Mouse (Mus musculus) G1E (cell line): ENCODE results near the gene Dab1. TPM values are rescaled to one million over a fixed set of nuclear protein-coding genes. Genes with fewer than 3 reads are reported as not detected.

ENCODE experiments used
- ATAC-seq: 2 replicates; pipeline ENCODE4 v1.8.0; 2016; ENCODE audit warnings: mild to moderate bottlenecking; ENCODE audit not compliant: insufficient number of reproducible peaks, poor library complexity, low FRiP score, severe bottlenecking; ENCODE audit errors: extremely low read depth
- DNase-seq: peaks from one replicate; pipeline ENCODE4 v3.0.0; 2012; ENCODE audit warnings: low spot score
- H3K27me3 ChIP-seq: 2 replicates; pipeline ENCODE4 v1.6.1; 2012; ENCODE audit warnings: mild to moderate bottlenecking, low read length, inconsistent platforms; ENCODE audit not compliant: insufficient read depth
- H3K36me3 ChIP-seq: replicated peaks from 2 replicates; pipeline ENCODE3; 2012; ENCODE audit warnings: mild to moderate bottlenecking, inconsistent platforms
- H3K4me1 ChIP-seq: 2 replicates; pipeline ENCODE4 v1.6.1; 2012; ENCODE audit warnings: low read depth, low read length, inconsistent platforms, mixed read lengths; ENCODE audit not compliant: insufficient read depth
- H3K4me3 ChIP-seq: 2 replicates; pipeline ENCODE4 v1.5.1; 2012; ENCODE audit warnings: low read depth, mild to moderate bottlenecking, inconsistent platforms, low read length, moderate library complexity, mixed read lengths
- H3K9me3 ChIP-seq: replicated peaks from 2 replicates; pipeline ENCODE4 v1.6.1; 2012; ENCODE audit warnings: inconsistent platforms
- CTCF ChIP-seq: IDR thresholded peaks from 2 replicates; pipeline ENCODE4 v1.5.1; 2012; ENCODE audit warnings: low read depth, low read length, inconsistent platforms, mixed read lengths
- GATA1 ChIP-seq: IDR thresholded peaks from 2 replicates; pipeline ENCODE4 v1.6.1; 2012; ENCODE audit warnings: borderline replicate concordance, low read length, inconsistent platforms, mixed read lengths
- GATA2 ChIP-seq: IDR thresholded peaks from 2 replicates; pipeline ENCODE4 v1.6.1; 2012; ENCODE audit warnings: low read depth, low read length, inconsistent platforms, borderline replicate concordance
- POLR2AphosphoS5 ChIP-seq: IDR thresholded peaks from 2 replicates; pipeline ENCODE4 v1.6.1; 2012; ENCODE audit warnings: low read depth, low read length, inconsistent platforms; ENCODE audit not compliant: insufficient replicate concordance
- TAL1 ChIP-seq: conservative IDR thresholded peaks from 2 replicates; pipeline ENCODE4 v1.6.1; 2012; ENCODE audit warnings: low read depth, low read length, inconsistent platforms, mixed read lengths
- polyA plus RNA-seq: library from polyadenylated mRNA; stranded (reverse); fragments of >175 nt; gene quantifications from 2 replicates; pipeline ENCODE4 v1.2.3, GENCODE M21; 2012
- total RNA-seq, 2 experiments: library from RNA; stranded (forward) in 1 of 2; stranded (reverse) in 1 of 2; fragments of 200-1000 nt in 1 of 2; fragments of >200 nt in 1 of 2; fragmentation: Nextera tagmentation in 1 of 2; gene quantifications; 2 replicates each; pipeline ENCODE4 v1.2.3; 2014 to 2017

The Dab1 gene
- total and polyA plus RNA-seq, 3 experiments, result 0.16 TPM; not detected in 2

DNA sequence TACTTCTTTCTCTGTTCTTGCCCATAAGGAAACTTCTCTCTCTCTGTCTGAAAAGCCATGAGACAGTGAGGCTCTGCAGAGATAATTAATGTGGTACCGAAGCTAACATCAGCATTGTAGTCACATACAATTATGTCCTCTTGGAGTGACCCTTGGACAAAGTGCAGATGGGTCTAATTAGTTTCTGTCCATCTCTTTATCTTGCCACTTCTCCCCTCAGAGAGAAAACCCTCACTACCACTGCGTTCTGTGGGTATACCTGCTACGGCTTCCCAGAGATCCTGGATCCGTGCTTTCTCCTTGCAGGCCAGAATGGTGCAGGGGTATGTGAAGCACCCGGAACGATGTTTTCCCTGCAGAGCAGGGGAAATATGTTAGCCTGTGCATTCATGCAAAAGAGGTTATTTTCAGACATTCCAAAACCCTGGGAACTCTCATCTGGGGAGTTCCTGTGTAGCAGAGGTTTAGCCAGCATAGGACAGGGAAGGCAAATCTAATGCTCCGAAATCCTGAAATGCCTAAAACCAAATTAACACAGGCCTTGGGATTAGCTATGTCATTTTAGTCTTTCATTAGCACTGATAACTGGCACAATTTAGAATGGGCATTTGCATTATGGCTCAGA lies 812.2 kb downstream of the Dab1 start:
- no peak for ATAC-seq
- TF ChIP-seq CTCF, result no peak
- TF ChIP-seq POLR2AphosphoS5, result no peak
- no peak for TF ChIP-seq GATA2
- no peak for TF ChIP-seq TAL1
- no peak for TF ChIP-seq GATA1
- Histone ChIP-seq H3K27me3 (no peaks in the 10 kb centered on the region), H3K4me1 (no peaks in the 10 kb centered on the region), H3K4me3 (no peak overlapping the region), H3K9me3 (peaks cover 64% of the 10 kb centered on the region), H3K36me3 (no peaks in the 10 kb centered on the region)
- no peak for DNase-seq

DNA sequence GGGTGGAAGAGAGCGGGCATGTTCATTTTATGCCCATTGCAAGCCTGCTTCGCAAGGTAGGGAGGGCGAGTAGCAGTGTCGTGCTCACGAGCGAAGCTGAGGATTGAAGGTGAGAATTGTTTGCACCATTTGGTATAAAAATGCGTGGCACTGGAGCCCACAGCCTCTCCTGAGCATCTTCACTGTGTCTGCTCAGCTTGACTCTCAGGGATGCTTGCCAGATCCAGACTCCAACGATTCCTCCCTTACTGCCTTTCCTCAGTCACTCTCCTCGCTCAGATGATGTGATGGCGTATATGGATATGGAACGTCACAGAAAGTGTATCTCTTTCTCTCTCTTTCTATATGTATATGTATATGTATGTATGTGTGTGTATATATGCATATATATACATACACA lies 813.0 kb downstream of the Dab1 start:
- no peak for DNase-seq
- H3K4me1 ChIP-seq, result no peaks in the 10 kb centered on the region
- TF ChIP-seq GATA2 (no peak), CTCF (no peak), POLR2AphosphoS5 (no peak), GATA1 (no peak), TAL1 (no peak)
- no peaks in the 10 kb centered on the region for H3K36me3 ChIP-seq
- H3K9me3 ChIP-seq, result peaks cover 66% of the 10 kb centered on the region
- no peaks in the 10 kb centered on the region for H3K27me3 ChIP-seq
- H3K4me3 ChIP-seq, result no peak overlapping the region
- no peak for ATAC-seq

DNA sequence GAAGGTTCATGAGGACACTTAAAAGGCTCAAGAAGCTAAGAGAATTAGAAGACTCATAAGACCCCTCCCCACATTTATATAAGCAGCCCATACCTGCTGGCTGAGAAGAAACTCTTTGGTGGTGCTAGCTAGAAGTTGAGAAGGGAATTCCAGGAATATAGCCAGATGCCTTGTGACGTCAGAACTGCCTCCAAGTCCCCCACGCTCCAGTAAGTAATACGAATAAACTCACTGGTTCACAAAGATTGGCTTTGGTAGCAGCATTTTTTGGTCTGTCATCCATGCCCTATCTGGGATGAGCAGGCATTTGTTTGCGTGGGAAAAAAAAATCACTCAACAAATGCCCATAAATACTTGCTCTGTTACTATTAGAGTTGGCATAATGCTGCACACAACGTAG lies 816.6 kb downstream of the Dab1 start:
- H3K4me3 ChIP-seq, result no peak overlapping the region
- no peak for DNase-seq
- TF ChIP-seq CTCF, result no peak
- no peak for TF ChIP-seq GATA2
- TF ChIP-seq POLR2AphosphoS5, result no peak
- no peak for TF ChIP-seq GATA1
- TF ChIP-seq TAL1, result no peak
- ATAC-seq, result no peak
- H3K27me3 ChIP-seq, result no peaks in the 10 kb centered on the region
- peaks cover 67% of the 10 kb centered on the region for H3K9me3 ChIP-seq
- no peaks in the 10 kb centered on the region for H3K4me1 ChIP-seq
- no peaks in the 10 kb centered on the region for H3K36me3 ChIP-seq

DNA sequence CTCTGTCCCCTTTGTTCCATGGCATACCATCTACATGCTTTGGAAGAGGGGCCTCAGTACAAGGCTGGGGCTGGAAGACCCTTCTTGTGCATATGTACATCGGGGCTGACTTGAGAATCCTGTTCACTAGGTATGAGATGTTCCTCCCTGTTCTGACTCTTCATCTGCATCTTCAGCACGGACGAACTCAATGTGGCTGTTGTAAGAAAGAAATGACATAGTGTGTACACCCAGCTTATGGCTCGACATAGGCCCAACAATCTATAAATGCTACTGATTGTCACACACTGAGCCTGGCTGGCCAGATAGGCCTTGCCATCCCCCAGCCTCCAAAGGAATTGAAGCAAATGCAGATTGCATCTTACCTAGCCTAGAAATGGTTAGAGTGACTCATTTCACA lies 817.3 kb downstream of the Dab1 start:
- DNase-seq, result no peak

DNA sequence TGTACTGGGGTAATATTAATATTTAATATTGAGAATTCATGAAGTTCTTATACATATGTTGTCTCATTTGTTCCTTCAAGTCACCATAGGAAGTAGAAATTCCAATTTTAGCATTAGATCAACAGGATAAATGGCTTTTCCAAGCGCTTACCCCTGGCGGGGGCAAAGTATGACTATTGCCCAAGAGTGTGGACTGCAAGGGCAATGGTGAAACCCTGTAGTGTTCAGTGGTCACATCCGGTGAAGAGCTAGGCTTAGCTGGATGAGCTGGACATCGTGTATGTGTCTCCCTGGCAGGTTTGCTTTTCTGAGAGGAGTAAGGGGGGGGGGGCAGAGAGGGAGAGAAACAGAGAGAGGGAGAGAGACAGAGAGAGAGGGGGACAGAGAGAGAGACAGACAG lies 819.6 kb downstream of the Dab1 start:
- H3K27me3 ChIP-seq, result no peaks in the 10 kb centered on the region
- peaks cover 60% of the 10 kb centered on the region for H3K9me3 ChIP-seq
- H3K4me1 ChIP-seq, result no peaks in the 10 kb centered on the region
- no peaks in the 10 kb centered on the region for H3K36me3 ChIP-seq
- TF ChIP-seq POLR2AphosphoS5 (no peak), CTCF (no peak), GATA2 (no peak), TAL1 (no peak), GATA1 (no peak)
- no peak for DNase-seq
- no peak for ATAC-seq
- H3K4me3 ChIP-seq, result no peak overlapping the region

More for the DNA sequence above, 817.3 kb downstream of the Dab1 start:
- Histone ChIP-seq H3K4me3 (no peak overlapping the region), H3K36me3 (no peaks in the 10 kb centered on the region), H3K4me1 (no peaks in the 10 kb centered on the region), H3K9me3 (peaks cover 63% of the 10 kb centered on the region), H3K27me3 (no peaks in the 10 kb centered on the region)
- no peak for TF ChIP-seq POLR2AphosphoS5
- no peak for TF ChIP-seq GATA2
- TF ChIP-seq CTCF, result no peak
- TF ChIP-seq TAL1, result no peak
- no peak for TF ChIP-seq GATA1
- no peak for ATAC-seq

DNA sequence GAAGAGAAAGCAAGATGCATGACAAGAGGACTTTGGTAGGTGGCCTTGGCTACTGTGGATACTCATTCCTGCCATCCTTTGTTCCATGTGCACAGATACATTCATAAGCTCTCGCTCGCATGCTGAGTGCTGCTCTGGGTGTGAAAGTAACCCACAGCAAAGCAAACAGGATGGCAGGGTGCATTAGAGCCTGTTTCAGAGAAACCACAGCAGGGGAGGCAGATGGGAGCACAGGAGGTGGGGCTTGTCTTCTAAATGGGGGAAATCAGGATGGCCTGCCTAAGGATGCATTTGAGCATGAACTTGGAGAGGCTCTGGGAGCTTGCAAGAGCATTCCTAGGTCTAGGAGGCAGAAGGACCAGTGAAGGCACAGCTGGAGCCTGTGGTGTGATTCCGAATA lies 820.5 kb downstream of the Dab1 start:
- H3K9me3 ChIP-seq, result peaks cover 55% of the 10 kb centered on the region

More for the DNA sequence above, 820.5 kb downstream of the Dab1 start:
- no peaks in the 10 kb centered on the region for H3K27me3 ChIP-seq
- H3K36me3 ChIP-seq, result no peaks in the 10 kb centered on the region
- no peaks in the 10 kb centered on the region for H3K4me1 ChIP-seq
- DNase-seq (no peak), ATAC-seq (no peak)
- no peak overlapping the region for H3K4me3 ChIP-seq
- no peak for TF ChIP-seq GATA2
- no peak for TF ChIP-seq TAL1
- no peak for TF ChIP-seq CTCF
- no peak for TF ChIP-seq GATA1
- TF ChIP-seq POLR2AphosphoS5, result no peak
